Mouse (Mus musculus): ENCODE measurements around the gene Taar6.

Taar6 gene

DNA sequence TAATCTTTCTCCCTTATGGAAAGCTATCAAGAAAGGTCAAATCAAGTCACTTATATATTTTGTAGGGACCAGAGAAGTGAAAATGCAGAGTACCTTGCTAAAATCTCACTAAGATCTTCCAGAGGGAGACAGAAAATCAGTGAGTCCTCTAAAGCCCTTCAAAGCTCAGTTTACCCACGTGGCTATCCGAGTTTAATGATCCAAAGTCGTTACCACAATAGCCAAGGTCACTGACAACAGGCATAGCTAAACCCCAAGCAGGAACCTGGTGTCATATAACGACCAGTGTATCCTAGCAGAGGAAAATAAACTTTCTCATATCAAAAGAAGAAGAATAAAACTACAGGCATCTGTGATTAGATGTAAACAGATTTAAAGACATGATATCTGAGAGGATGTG is 47.8 kb downstream of the Taar6 start:
- DNase-seq (ENCODE audit: low read depth, low spot score) = no peak
